Mouse (Mus musculus): Measurements from ENCODE around the gene Myo1e. TPM values are rescaled to one million over a fixed set of nuclear protein-coding genes. Genes with fewer than 3 reads are reported as not detected.

Gene Myo1e
- polyA plus RNA-seq, 1 experiment from 2014 or later, result 5.9 TPM

- Histone ChIP-seq H3K4me2 (peak overlapping the region; percentile 17; the same call in 1 of the 2 replicates), H3K27me3 (replicated peaks; ENCODE audit: control insufficient read depth, insufficient read depth, low read length) (no peaks in the 10 kb centered on the region), H3K9ac (ENCODE audit: low read depth, low read length) (no peak overlapping the region), H3K4me1 (replicated peaks; ENCODE audit: control insufficient read depth, insufficient read depth, low read length) (no peaks in the 10 kb centered on the region), H3K36me3 (ENCODE audit: control insufficient read depth, insufficient read depth, low read length) (no peaks in the 10 kb centered on the region), H3K27ac (ENCODE audit: low read depth, low read length) (peak overlapping the region; percentile 64), H3K4me3 (ENCODE audit: low read depth, low read length) (no peak overlapping the region), H3K9me3 (ENCODE audit: control insufficient read depth, low read length) (no peaks in the 10 kb centered on the region)
- no peak for DNase-seq (ENCODE audit: low spot score)
- ATAC-seq (replicated peaks; ENCODE audit: low FRiP score), result no peak
- WGBS, result 65% methylated on average over 3 of the region's 3 CpGs
These were observed 69.9 kb downstream of the Myo1e start for GRCm38 (mm10) chr9:70277076-70277475.

DNA sequence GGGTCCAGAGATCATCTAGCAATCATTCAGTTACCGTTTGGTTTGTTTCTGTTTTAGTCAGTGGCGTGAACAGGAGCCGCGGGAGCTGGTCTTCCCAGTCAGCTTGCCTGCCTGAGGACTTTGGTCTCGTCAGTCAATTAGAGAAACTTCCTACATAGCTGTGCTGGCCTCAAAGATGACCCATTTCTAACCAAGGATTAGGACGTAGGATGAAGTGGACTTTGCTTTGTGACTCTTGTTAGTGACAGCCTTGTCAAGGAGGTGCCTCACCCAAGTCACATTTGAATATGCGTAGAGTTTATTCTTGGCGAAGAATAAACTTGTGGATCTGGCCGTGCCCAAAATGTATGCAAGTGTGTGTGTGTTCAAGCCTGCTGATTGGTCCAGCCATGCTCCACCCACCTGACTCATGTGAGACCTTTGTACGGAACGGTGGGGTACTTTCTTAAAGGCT lies 70.4 kb downstream of the Myo1e start:
- no peaks in the 10 kb centered on the region for H3K4me1 ChIP-seq (replicated peaks; ENCODE audit: control insufficient read depth, insufficient read depth, low read length)
- H3K27ac ChIP-seq (ENCODE audit: low read depth, low read length), result peak overlapping the region; percentile 64
- no peaks in the 10 kb centered on the region for H3K36me3 ChIP-seq (ENCODE audit: control insufficient read depth, insufficient read depth, low read length)
- DNase-seq (ENCODE audit: low spot score), result no peak
- ATAC-seq (replicated peaks; ENCODE audit: low FRiP score), result no peak
- no peak overlapping the region for H3K4me3 ChIP-seq (ENCODE audit: low read depth, low read length)
- 74% methylated on average over 11 of the region's 11 CpGs for WGBS
- no peak overlapping the region for H3K4me2 ChIP-seq
- H3K9me3 ChIP-seq (ENCODE audit: control insufficient read depth, low read length), result no peaks in the 10 kb centered on the region
- no peak overlapping the region for H3K9ac ChIP-seq (ENCODE audit: low read depth, low read length)
- H3K27me3 ChIP-seq (replicated peaks; ENCODE audit: control insufficient read depth, insufficient read depth, low read length), result no peaks in the 10 kb centered on the region

DNA sequence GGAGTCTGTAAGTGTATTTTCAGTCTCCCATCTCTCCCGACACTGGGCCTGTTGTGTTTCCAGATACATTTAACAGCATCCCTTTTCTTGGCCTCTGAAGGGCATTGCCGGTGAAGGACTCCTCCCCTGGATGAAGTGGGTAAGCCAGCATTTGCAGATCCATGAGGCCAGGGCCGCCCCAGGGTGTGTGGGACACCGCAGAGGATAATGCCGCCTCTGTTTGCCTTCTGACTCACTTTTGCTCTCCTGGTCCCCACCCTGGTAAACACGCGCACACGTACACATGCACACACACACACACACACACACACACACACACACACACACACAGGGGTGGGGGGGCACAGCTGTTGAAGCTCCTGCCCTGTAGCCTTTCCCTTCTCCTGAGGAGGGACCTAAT lies 74.3 kb downstream of the Myo1e start:
- H3K9me3 ChIP-seq (ENCODE audit: control insufficient read depth, low read length), result no peaks in the 10 kb centered on the region
- H3K27me3 ChIP-seq (replicated peaks; ENCODE audit: control insufficient read depth, insufficient read depth, low read length), result no peaks in the 10 kb centered on the region
- whole genome bisulfite sequencing, result 93% methylated on average over 8 of the region's 8 CpGs
- no peak overlapping the region for H3K9ac ChIP-seq (ENCODE audit: low read depth, low read length)
- H3K27ac ChIP-seq (ENCODE audit: low read depth, low read length), result no peak overlapping the region
- no peak for DNase-seq (ENCODE audit: low spot score)
- H3K4me2 ChIP-seq, result no peak overlapping the region
- no peaks in the 10 kb centered on the region for H3K4me1 ChIP-seq (replicated peaks; ENCODE audit: control insufficient read depth, insufficient read depth, low read length)
- no peak for ATAC-seq (replicated peaks; ENCODE audit: low FRiP score)
- no peak overlapping the region for H3K4me3 ChIP-seq (ENCODE audit: low read depth, low read length)
- no peaks in the 10 kb centered on the region for H3K36me3 ChIP-seq (ENCODE audit: control insufficient read depth, insufficient read depth, low read length)

GRCm38 (mm10) chr9:70282107-70282506 lies 75.0 kb downstream of the Myo1e start:
- WGBS, result 69% methylated on average over 8 of the region's 8 CpGs
- no peak overlapping the region for H3K9ac ChIP-seq (ENCODE audit: low read depth, low read length)
- no peak for ATAC-seq (replicated peaks; ENCODE audit: low FRiP score)

DNA sequence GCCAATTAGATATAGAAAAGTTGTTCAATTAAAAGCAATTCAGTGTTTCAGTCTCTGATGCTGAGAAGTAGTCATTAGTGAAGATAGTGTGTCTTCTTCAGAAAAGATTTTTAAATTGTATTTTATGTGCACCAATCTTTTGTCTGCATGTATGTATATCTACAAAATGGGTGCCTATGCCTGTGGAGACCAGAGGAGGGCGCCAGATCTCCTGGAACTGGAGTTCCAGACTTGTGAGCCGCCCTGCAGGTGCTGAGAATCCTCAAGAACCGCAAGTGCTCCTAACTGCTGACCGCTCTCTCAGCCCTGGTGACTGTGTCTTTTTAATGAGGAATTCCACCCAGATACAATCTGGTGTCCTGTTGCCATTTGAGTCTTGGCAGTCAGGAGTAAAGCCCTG lies 76.0 kb downstream of the Myo1e start:
- no peak overlapping the region for H3K9ac ChIP-seq (ENCODE audit: low read depth, low read length)
- no peaks in the 10 kb centered on the region for H3K4me1 ChIP-seq (replicated peaks; ENCODE audit: control insufficient read depth, insufficient read depth, low read length)
- no peaks in the 10 kb centered on the region for H3K36me3 ChIP-seq (ENCODE audit: control insufficient read depth, insufficient read depth, low read length)
- ATAC-seq (replicated peaks; ENCODE audit: low FRiP score) (no peak), DNase-seq (ENCODE audit: low spot score) (no peak)
- no peak overlapping the region for H3K4me3 ChIP-seq (ENCODE audit: low read depth, low read length)
- no peak overlapping the region for H3K4me2 ChIP-seq
- no peaks in the 10 kb centered on the region for H3K27me3 ChIP-seq (replicated peaks; ENCODE audit: control insufficient read depth, insufficient read depth, low read length)
- no peak overlapping the region for H3K27ac ChIP-seq (ENCODE audit: low read depth, low read length)
- H3K9me3 ChIP-seq (ENCODE audit: control insufficient read depth, low read length), result no peaks in the 10 kb centered on the region
- WGBS, result 79% methylated on average over 4 of the region's 4 CpGs

More at GRCm38 (mm10) chr9:70282107-70282506, 75.0 kb downstream of the Myo1e start:
- Histone ChIP-seq H3K4me1 (replicated peaks; ENCODE audit: control insufficient read depth, insufficient read depth, low read length) (no peaks in the 10 kb centered on the region), H3K9me3 (ENCODE audit: control insufficient read depth, low read length) (no peaks in the 10 kb centered on the region), H3K4me3 (ENCODE audit: low read depth, low read length) (no peak overlapping the region), H3K27ac (ENCODE audit: low read depth, low read length) (no peak overlapping the region), H3K4me2 (no peak overlapping the region), H3K27me3 (replicated peaks; ENCODE audit: control insufficient read depth, insufficient read depth, low read length) (no peaks in the 10 kb centered on the region), H3K36me3 (ENCODE audit: control insufficient read depth, insufficient read depth, low read length) (no peaks in the 10 kb centered on the region)
- no peak for DNase-seq (ENCODE audit: low spot score)

GRCm38 (mm10) chr9:70284584-70285140 lies 77.5 kb downstream of the Myo1e start:
- 59% methylated on average over 7 of the region's 7 CpGs for WGBS
- DNase-seq (ENCODE audit: low spot score), result no peak
- Histone ChIP-seq H3K27me3 (replicated peaks; ENCODE audit: control insufficient read depth, insufficient read depth, low read length) (no peaks in the 10 kb centered on the region), H3K36me3 (ENCODE audit: control insufficient read depth, insufficient read depth, low read length) (no peaks in the 10 kb centered on the region), H3K4me2 (no peak overlapping the region), H3K4me1 (replicated peaks; ENCODE audit: control insufficient read depth, insufficient read depth, low read length) (no peaks in the 10 kb centered on the region), H3K4me3 (ENCODE audit: low read depth, low read length) (no peak overlapping the region), H3K9me3 (ENCODE audit: control insufficient read depth, low read length) (no peaks in the 10 kb centered on the region), H3K27ac (ENCODE audit: low read depth, low read length) (no peak overlapping the region), H3K9ac (ENCODE audit: low read depth, low read length) (no peak overlapping the region)
- no peak for ATAC-seq (replicated peaks; ENCODE audit: low FRiP score)

DNA sequence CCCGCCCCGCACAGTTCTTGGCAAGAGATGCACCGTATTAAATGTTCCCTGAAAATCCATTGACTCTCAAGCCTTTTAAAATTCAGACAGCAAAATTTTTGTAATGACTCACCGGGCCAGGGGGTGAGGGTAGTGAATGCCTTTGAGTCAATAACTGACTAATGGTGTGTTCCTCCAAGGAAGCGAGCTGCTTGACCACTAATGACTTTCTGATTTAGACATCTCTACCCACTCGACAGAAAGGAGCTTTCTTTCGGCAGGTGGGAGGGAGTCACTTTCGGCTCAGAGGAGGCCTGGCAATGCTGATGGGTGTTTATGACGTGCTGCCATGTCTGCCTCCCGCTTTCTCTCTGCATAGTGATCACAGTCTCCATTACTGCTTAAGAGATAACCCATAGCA lies 83.6 kb downstream of the Myo1e start:
- Histone ChIP-seq H3K36me3 (ENCODE audit: control insufficient read depth, insufficient read depth, low read length) (no peaks in the 10 kb centered on the region), H3K27me3 (replicated peaks; ENCODE audit: control insufficient read depth, insufficient read depth, low read length) (no peaks in the 10 kb centered on the region), H3K9me3 (ENCODE audit: control insufficient read depth, low read length) (no peaks in the 10 kb centered on the region), H3K4me1 (replicated peaks; ENCODE audit: control insufficient read depth, insufficient read depth, low read length) (no peaks in the 10 kb centered on the region), H3K9ac (ENCODE audit: low read depth, low read length) (no peak overlapping the region), H3K4me2 (no peak overlapping the region), H3K4me3 (ENCODE audit: low read depth, low read length) (no peak overlapping the region), H3K27ac (ENCODE audit: low read depth, low read length) (no peak overlapping the region)
- DNase-seq (ENCODE audit: low spot score), result no peak
- no peak for ATAC-seq (replicated peaks; ENCODE audit: low FRiP score)
- WGBS, result 78% methylated on average over 10 of the region's 10 CpGs

- H3K36me3 ChIP-seq (ENCODE audit: control insufficient read depth, insufficient read depth, low read length), result no peaks in the 10 kb centered on the region
- no peak for DNase-seq (ENCODE audit: low spot score)
- 33% methylated on average over 2 of the region's 2 CpGs for WGBS
- H3K27me3 ChIP-seq (replicated peaks; ENCODE audit: control insufficient read depth, insufficient read depth, low read length), result no peaks in the 10 kb centered on the region
- no peak overlapping the region for H3K4me3 ChIP-seq (ENCODE audit: low read depth, low read length)
- no peaks in the 10 kb centered on the region for H3K4me1 ChIP-seq (replicated peaks; ENCODE audit: control insufficient read depth, insufficient read depth, low read length)
- no peaks in the 10 kb centered on the region for H3K9me3 ChIP-seq (ENCODE audit: control insufficient read depth, low read length)
- no peak overlapping the region for H3K4me2 ChIP-seq
- ATAC-seq (replicated peaks; ENCODE audit: low FRiP score), result no peak
- H3K27ac ChIP-seq (ENCODE audit: low read depth, low read length), result no peak overlapping the region
- H3K9ac ChIP-seq (ENCODE audit: low read depth, low read length), result no peak overlapping the region
These were observed 89.8 kb downstream of the Myo1e start for GRCm38 (mm10) chr9:70296916-70297315.

GRCm38 (mm10) chr9:70298221-70298620 lies 91.1 kb downstream of the Myo1e start:
- Histone ChIP-seq H3K4me2 (no peak overlapping the region), H3K36me3 (ENCODE audit: control insufficient read depth, insufficient read depth, low read length) (no peaks in the 10 kb centered on the region), H3K27me3 (replicated peaks; ENCODE audit: control insufficient read depth, insufficient read depth, low read length) (no peaks in the 10 kb centered on the region), H3K4me1 (replicated peaks; ENCODE audit: control insufficient read depth, insufficient read depth, low read length) (no peaks in the 10 kb centered on the region), H3K4me3 (ENCODE audit: low read depth, low read length) (no peak overlapping the region), H3K27ac (ENCODE audit: low read depth, low read length) (no peak overlapping the region), H3K9me3 (ENCODE audit: control insufficient read depth, low read length) (no peaks in the 10 kb centered on the region), H3K9ac (ENCODE audit: low read depth, low read length) (no peak overlapping the region)
- WGBS, result 70% methylated on average over 7 of the region's 7 CpGs
- ATAC-seq (replicated peaks; ENCODE audit: low FRiP score), result no peak
- no peak for DNase-seq (ENCODE audit: low spot score)

All from liver, embryonic 11.5 days (tissue).